Mouse (Mus musculus) liver, embryonic 14.5 days (tissue): ENCODE measurements around the gene 4930430F08Rik.

ENCODE experiments used
- CTCF ChIP-seq: IDR thresholded peaks from 2 replicates; pipeline ENCODE4 v1.5.1; 2016; ENCODE audit warnings: antibody characterized with exemption, low read depth, control low read depth
- EP300 ChIP-seq: IDR thresholded peaks from 2 replicates; pipeline ENCODE4 v1.6.1; 2016; ENCODE audit warnings: antibody characterized with exemption, low read depth

DNA sequence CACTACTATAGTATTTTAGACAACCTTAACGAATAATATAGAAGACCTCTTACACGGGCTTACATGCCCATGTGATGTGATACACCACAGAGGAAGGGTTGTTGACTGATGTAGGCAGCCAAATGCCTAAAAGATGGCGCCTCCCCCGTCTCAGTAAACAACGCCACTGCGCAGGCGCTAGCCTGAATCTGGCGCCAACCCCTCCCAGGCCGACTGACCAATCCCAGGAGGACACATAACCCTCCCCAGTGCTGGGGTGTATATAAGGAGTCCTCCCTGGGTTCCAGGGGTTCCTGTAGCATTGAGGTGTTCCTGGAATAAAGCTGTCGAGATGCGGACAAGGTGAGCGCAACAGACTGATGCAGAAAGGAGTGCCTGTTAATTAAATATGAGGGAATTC lies 29.8 kb upstream of the 4930430F08Rik start:
- TF ChIP-seq CTCF, result no peak
- no peak for TF ChIP-seq EP300
